Mouse (Mus musculus): ENCODE results near the gene Izumo1. TPM values are rescaled to one million over a fixed set of nuclear protein-coding genes. Genes with fewer than 3 reads are reported as not detected.

The Izumo1 gene
- 0.08 TPM in 2 replicates for polyA plus RNA-seq (2015; fragmentation: Nextera tagmentation; extraction: Ambion mirVana)

- Histone ChIP-seq H3K27ac (ENCODE audit: low read depth, low read length) (no peak within 1 kb of the TSS), H3K4me3 (ENCODE audit: low read depth, low read length) (no peak within 1 kb of the TSS), H3K9me3 (ENCODE audit: control insufficient read depth) (no peaks in the 10 kb centered on the region), H3K9ac (ENCODE audit: low read depth, low read length) (no peak within 1 kb of the TSS), H3K27me3 (replicated peaks; ENCODE audit: control insufficient read depth, insufficient read depth, low read length) (peaks cover 59% of the 10 kb centered on the region), H3K36me3 (ENCODE audit: control insufficient read depth, insufficient read depth) (no peaks in the 10 kb centered on the region), H3K4me1 (replicated peaks; ENCODE audit: control insufficient read depth, insufficient read depth, low read length) (0 out of 2 replicates have a peak, but pooled peaks cover 4% of the 10 kb centered on the region), H3K4me2 (replicated peaks; ENCODE audit: low read depth) (no peak within 1 kb of the TSS)
- 41% methylated on average over 9 of the region's 9 CpGs for WGBS
- ATAC-seq = no peak
- TF ChIP-seq CTCF (IDR thresholded peaks at IDR 0.05; ENCODE audit: low read depth) = no peak
Observed at GRCm38 (mm10) chr7:45621443-45621842, at the start of gene Izumo1. TSS of gene Izumo1 (plus strand) at chr7:45621811.

- 32% methylated on average over 1 of the region's 1 CpGs for WGBS
- TF ChIP-seq CTCF (IDR thresholded peaks at IDR 0.05; ENCODE audit: low read depth) = no peak
- Histone ChIP-seq H3K9ac (ENCODE audit: low read depth, low read length) (no peak overlapping the region), H3K27me3 (replicated peaks; ENCODE audit: control insufficient read depth, insufficient read depth, low read length) (no peaks in the 10 kb centered on the region), H3K27ac (ENCODE audit: low read depth, low read length) (no peak overlapping the region), H3K4me2 (replicated peaks; ENCODE audit: low read depth) (no peak overlapping the region), H3K4me3 (ENCODE audit: low read depth, low read length) (no peak overlapping the region), H3K36me3 (ENCODE audit: control insufficient read depth, insufficient read depth) (peaks cover 4% of the 10 kb centered on the region; the same call in 1 of the 2 replicates), H3K4me1 (replicated peaks; ENCODE audit: control insufficient read depth, insufficient read depth, low read length) (peaks cover 9% of the 10 kb centered on the region; the same call in 1 of the 2 replicates), H3K9me3 (ENCODE audit: control insufficient read depth) (no peaks in the 10 kb centered on the region)
- no peak for ATAC-seq
Observed at GRCm38 (mm10) chr7:45571966-45572365, 49.6 kb upstream of the Izumo1 start.

GRCm38 (mm10) chr7:45573954-45574353, 47.7 kb upstream of the Izumo1 start:
- H3K27me3 ChIP-seq (replicated peaks; ENCODE audit: control insufficient read depth, insufficient read depth, low read length) = no peaks in the 10 kb centered on the region
- H3K27ac ChIP-seq (ENCODE audit: low read depth, low read length) = no peak overlapping the region
- WGBS = 47% methylated on average over 8 of the region's 8 CpGs
- no peak overlapping the region for H3K9ac ChIP-seq (ENCODE audit: low read depth, low read length)
- H3K4me1 ChIP-seq (replicated peaks; ENCODE audit: control insufficient read depth, insufficient read depth, low read length) = peaks cover 9% of the 10 kb centered on the region; the same call in 1 of the 2 replicates
- peak overlapping the region; percentile 43 for H3K4me3 ChIP-seq (ENCODE audit: low read depth, low read length)
- TF ChIP-seq CTCF (IDR thresholded peaks at IDR 0.05; ENCODE audit: low read depth) = no peak
- H3K36me3 ChIP-seq (ENCODE audit: control insufficient read depth, insufficient read depth) = peaks cover 7% of the 10 kb centered on the region; the same call in 1 of the 2 replicates
- peak; percentile 40; the same call in 1 of the 2 replicates for ATAC-seq
- H3K4me2 ChIP-seq (replicated peaks; ENCODE audit: low read depth) = peak overlapping the region; percentile 69
- no peaks in the 10 kb centered on the region for H3K9me3 ChIP-seq (ENCODE audit: control insufficient read depth)

- Histone ChIP-seq H3K4me3 (ENCODE audit: low read depth, low read length) (peak overlapping the region; percentile 43), H3K27ac (ENCODE audit: low read depth, low read length) (peak overlapping the region; percentile 70), H3K9ac (ENCODE audit: low read depth, low read length) (peak overlapping the region; percentile 55), H3K27me3 (replicated peaks; ENCODE audit: control insufficient read depth, insufficient read depth, low read length) (no peaks in the 10 kb centered on the region), H3K4me1 (replicated peaks; ENCODE audit: control insufficient read depth, insufficient read depth, low read length) (peaks cover 9% of the 10 kb centered on the region; the same call in 1 of the 2 replicates), H3K4me2 (replicated peaks; ENCODE audit: low read depth) (peak overlapping the region; percentile 69), H3K36me3 (ENCODE audit: control insufficient read depth, insufficient read depth) (peaks cover 7% of the 10 kb centered on the region; the same call in 1 of the 2 replicates), H3K9me3 (ENCODE audit: control insufficient read depth) (no peaks in the 10 kb centered on the region)
- ATAC-seq = peak; percentile 85
- TF ChIP-seq CTCF (IDR thresholded peaks at IDR 0.05; ENCODE audit: low read depth) = no peak
- 46% methylated on average over 15 of the region's 15 CpGs for WGBS
Observed at GRCm38 (mm10) chr7:45574472-45575379, 46.9 kb upstream of the Izumo1 start.

GRCm38 (mm10) chr7:45585923-45586322, 35.7 kb upstream of the Izumo1 start:
- 97% methylated on average over 6 of the region's 6 CpGs for WGBS
- no peak overlapping the region for H3K9ac ChIP-seq (ENCODE audit: low read depth, low read length)
- H3K4me1 ChIP-seq (replicated peaks; ENCODE audit: control insufficient read depth, insufficient read depth, low read length) = no peaks in the 10 kb centered on the region
- no peak overlapping the region for H3K4me2 ChIP-seq (replicated peaks; ENCODE audit: low read depth)
- no peak for TF ChIP-seq CTCF (IDR thresholded peaks at IDR 0.05; ENCODE audit: low read depth)
- H3K9me3 ChIP-seq (ENCODE audit: control insufficient read depth) = no peaks in the 10 kb centered on the region
- H3K27ac ChIP-seq (ENCODE audit: low read depth, low read length) = no peak overlapping the region
- H3K36me3 ChIP-seq (ENCODE audit: control insufficient read depth, insufficient read depth) = peaks cover 18% of the 10 kb centered on the region; the same call in 1 of the 2 replicates
- H3K4me3 ChIP-seq (ENCODE audit: low read depth, low read length) = no peak overlapping the region
- H3K27me3 ChIP-seq (replicated peaks; ENCODE audit: control insufficient read depth, insufficient read depth, low read length) = no peaks in the 10 kb centered on the region
- no peak for ATAC-seq

All from intestine, postnatal 0 days (tissue).